Mouse (Mus musculus): ENCODE measurements around the gene Ugt1a1.

- TF ChIP-seq CTCF (IDR thresholded peaks at IDR 0.05; ENCODE audit: low read depth, low read length): no peak
- no peak for TF ChIP-seq POLR2A (IDR thresholded peaks at IDR 0.05; ENCODE audit: extremely low read depth, insufficient read depth, low read length)
Observed at GRCm38 (mm10) chr1:88230421-88230820, 18.7 kb downstream of the Ugt1a1 start.

Measured in liver, adult 2 months (tissue).